Comparison of ENCODE assay signal across 30 mouse cellular contexts in genomic region chr15:11534404-11535251, GRCm38 (mm10).
"Had no signal": no experiment of that assay in that cellular context is flagged by ENCODE, and none has a peak within 500 bp of the region (broad histone marks: within the 10 kb centered on the region; RNA-seq: fewer than 3 reads in every experiment).

No protein-coding gene starts in this region.

- H3K27me3 ChIP-seq: liver, embryonic 13.5 days; liver, embryonic 15.5 days; lung, embryonic 15.5 days; midbrain, embryonic 12.5 days; midbrain, embryonic 13.5 days; midbrain, embryonic 15.5 days had no signal

- DNase-seq: left cerebral cortex, postnatal 4 days; liver; liver, embryonic 13.5 days; liver, postnatal 0 days; lung, adult 18-20 months; lung, adult 2 months; lung, postnatal 10 days; lung, postnatal 14 days; lung, postnatal 36 days; lung, postnatal 4 days; midbrain, embryonic 14.5 days had no signal

- H3K9me3 ChIP-seq: limb, embryonic 10.5 days; limb, embryonic 12.5 days; limb, embryonic 13.5 days; limb, embryonic 15.5 days; liver, embryonic 13.5 days; liver, embryonic 15.5 days; lung, embryonic 15.5 days; megakaryocyte, embryonic 14.5 days; midbrain, embryonic 10.5 days; midbrain, embryonic 12.5 days; midbrain, embryonic 13.5 days; midbrain, embryonic 15.5 days had no signal

- H3K4me3 ChIP-seq: limb, embryonic 10.5 days; limb, embryonic 12.5 days; limb, embryonic 13.5 days; limb, embryonic 15.5 days; liver, embryonic 13.5 days; liver, embryonic 15.5 days; lung, embryonic 15.5 days; megakaryocyte, embryonic 14.5 days; midbrain, embryonic 10.5 days; midbrain, embryonic 12.5 days; midbrain, embryonic 13.5 days; midbrain, embryonic 15.5 days; myocyte had no signal

- H3K36me3 ChIP-seq: limb, embryonic 10.5 days; limb, embryonic 12.5 days; limb, embryonic 13.5 days; limb, embryonic 15.5 days; liver, embryonic 13.5 days; liver, embryonic 15.5 days; lung, embryonic 15.5 days; midbrain, embryonic 10.5 days; midbrain, embryonic 12.5 days; midbrain, embryonic 13.5 days; midbrain, embryonic 15.5 days had no signal

- H3K27ac ChIP-seq: limb, embryonic 10.5 days; limb, embryonic 12.5 days; limb, embryonic 13.5 days; limb, embryonic 15.5 days; liver, embryonic 13.5 days; liver, embryonic 14.5 days; liver, embryonic 15.5 days; lung, embryonic 15.5 days; macrophage; midbrain, embryonic 10.5 days; midbrain, embryonic 12.5 days; midbrain, embryonic 13.5 days; midbrain, embryonic 15.5 days had no signal

- ATAC-seq: liver, postnatal 0 days; lung, postnatal 0 days; midbrain, embryonic 13.5 days; midbrain, embryonic 15.5 days; midbrain, embryonic 16.5 days had no signal

- H3K9ac ChIP-seq: limb, embryonic 12.5 days; limb, embryonic 13.5 days; limb, embryonic 15.5 days; liver, embryonic 13.5 days; liver, embryonic 14.5 days; liver, embryonic 15.5 days; liver, postnatal 0 days; lung, embryonic 14.5 days; lung, embryonic 15.5 days; midbrain, embryonic 12.5 days; midbrain, embryonic 13.5 days; midbrain, embryonic 15.5 days had no signal

- H3K4me1 ChIP-seq: liver, embryonic 15.5 days; midbrain, embryonic 12.5 days; midbrain, embryonic 13.5 days; midbrain, embryonic 15.5 days had no signal

- H3K4me2 ChIP-seq: limb, embryonic 12.5 days; limb, embryonic 13.5 days; limb, embryonic 15.5 days; liver, embryonic 11.5 days; liver, embryonic 13.5 days; liver, embryonic 15.5 days; lung, embryonic 14.5 days; lung, embryonic 15.5 days; midbrain, embryonic 11.5 days; midbrain, embryonic 12.5 days; midbrain, embryonic 13.5 days; midbrain, embryonic 15.5 days had no signal
